Mouse (Mus musculus): ENCODE results near the gene Bmt2. TPM values are rescaled to one million over a fixed set of nuclear protein-coding genes. Genes with fewer than 3 reads are reported as not detected.

The Bmt2 gene
- total RNA-seq, 1 experiment from 2014 or later: 42.7 TPM

GRCm38 (mm10) chr6:13632571-13632970 lies 45.2 kb downstream of the Bmt2 start:
- ATAC-seq (ENCODE audit: extremely low read depth, insufficient number of reproducible peaks, low FRiP score, poor library complexity, severe bottlenecking): no peak

GRCm38 (mm10) chr6:13630607-13631006 lies 47.2 kb downstream of the Bmt2 start:
- no peak for ATAC-seq (ENCODE audit: extremely low read depth, insufficient number of reproducible peaks, low FRiP score, poor library complexity, severe bottlenecking)

DNA sequence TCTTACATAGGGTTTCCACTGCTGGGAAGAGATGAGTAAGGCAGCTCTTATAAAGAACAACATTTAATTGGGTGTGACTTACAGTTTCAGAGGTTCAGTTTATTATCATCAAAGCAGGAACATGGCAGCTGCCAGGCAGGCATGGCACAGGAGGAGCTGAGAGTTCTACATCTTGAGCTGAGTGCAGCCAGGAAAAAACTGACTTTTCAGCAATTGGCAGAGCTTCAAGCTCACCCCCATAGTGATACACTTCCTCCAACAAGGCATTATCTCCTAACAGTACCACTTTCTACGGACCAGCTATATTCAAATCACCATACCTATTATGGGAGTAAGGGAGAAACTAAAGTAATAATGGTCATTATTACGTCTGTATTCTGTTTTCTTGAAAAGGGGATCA lies 58.1 kb downstream of the Bmt2 start:
- no peak for ATAC-seq (ENCODE audit: extremely low read depth, insufficient number of reproducible peaks, low FRiP score, poor library complexity, severe bottlenecking)

DNA sequence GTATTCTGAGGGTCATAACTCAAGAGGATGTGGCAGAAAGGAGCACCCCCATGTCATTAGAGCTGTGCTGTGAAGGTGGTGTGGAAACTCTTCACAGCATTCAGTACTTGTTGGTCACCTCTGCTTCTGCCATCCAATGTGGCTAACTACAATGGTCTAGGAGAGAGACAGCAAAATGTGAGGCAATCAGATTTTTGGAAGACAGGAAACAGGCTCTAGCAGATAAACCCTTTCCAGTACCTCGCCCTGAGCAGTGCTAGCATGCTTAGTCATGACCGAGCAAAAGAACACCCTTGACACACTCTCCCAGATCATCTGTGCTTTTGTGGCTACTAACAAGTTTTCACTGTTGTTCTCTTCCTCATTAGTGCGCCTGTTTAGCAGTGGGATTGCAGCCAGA lies 60.7 kb downstream of the Bmt2 start:
- no peak for ATAC-seq (ENCODE audit: extremely low read depth, insufficient number of reproducible peaks, low FRiP score, poor library complexity, severe bottlenecking)

GRCm38 (mm10) chr6:13614568-13614967 lies 63.2 kb downstream of the Bmt2 start:
- no peak for ATAC-seq (ENCODE audit: extremely low read depth, insufficient number of reproducible peaks, low FRiP score, poor library complexity, severe bottlenecking)

DNA sequence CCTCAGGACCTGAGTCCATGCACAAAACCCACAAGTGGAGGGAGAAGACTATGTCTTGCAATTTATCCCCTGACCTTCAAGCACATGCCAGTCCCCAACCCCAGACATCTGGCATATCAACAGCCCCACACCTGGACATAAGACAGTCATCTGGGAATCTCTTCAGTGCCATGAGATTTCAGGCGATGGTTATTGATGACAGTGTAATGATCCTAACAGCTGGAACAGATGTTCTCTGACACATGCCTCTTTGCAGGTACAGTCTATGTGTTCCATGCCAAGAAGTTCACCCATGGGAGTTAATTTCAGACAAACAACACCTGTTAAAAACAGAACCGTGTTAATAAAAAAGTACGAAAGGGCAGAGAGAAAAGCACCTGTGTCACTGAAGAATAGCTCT lies 64.1 kb downstream of the Bmt2 start:
- ATAC-seq (ENCODE audit: extremely low read depth, insufficient number of reproducible peaks, low FRiP score, poor library complexity, severe bottlenecking): no peak

GRCm38 (mm10) chr6:13610869-13611268 lies 66.9 kb downstream of the Bmt2 start:
- peak; percentile 31; the same call in 1 of the 2 replicates for ATAC-seq (ENCODE audit: extremely low read depth, insufficient number of reproducible peaks, low FRiP score, poor library complexity, severe bottlenecking)

DNA sequence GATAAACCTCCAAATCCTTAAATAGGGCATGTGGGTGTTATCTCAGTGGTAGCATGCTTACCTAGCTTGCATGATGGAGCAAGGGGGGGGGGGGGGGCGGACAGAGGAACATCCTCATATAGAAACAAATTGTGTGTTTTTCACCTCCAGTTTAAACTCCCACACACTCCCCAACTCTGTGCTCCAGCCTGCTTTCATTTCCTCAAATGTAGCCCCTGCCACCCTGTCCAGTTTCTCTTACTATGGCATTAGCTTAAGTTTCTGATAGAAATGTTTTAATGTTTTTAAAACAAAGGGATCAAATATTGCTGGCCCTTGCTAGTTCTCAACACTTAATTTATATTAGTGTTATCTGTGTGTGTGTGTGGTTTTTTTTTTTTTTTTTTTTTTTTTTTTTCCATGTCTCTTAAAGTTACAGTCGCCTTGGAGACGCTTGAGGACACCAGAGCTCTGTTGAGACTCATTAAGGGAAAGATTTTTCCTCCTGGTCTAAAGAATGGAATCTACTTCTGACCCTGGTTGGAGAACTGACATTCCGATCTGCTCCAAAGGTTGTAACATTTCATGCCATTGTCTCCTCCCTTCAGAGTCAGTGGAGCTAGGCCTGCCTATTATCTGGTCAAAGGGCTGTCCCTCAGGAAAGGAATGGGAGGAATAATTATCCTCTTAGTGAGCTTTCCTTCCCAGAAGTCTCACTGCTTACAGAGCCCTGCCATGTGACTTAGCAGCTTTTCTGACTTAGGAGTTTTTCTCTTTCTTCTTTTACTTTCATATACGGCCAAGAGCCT lies 68.2 kb downstream of the Bmt2 start:
- peak; percentile 37; the same call in 1 of the 2 replicates for ATAC-seq (ENCODE audit: extremely low read depth, insufficient number of reproducible peaks, low FRiP score, poor library complexity, severe bottlenecking)

GRCm38 (mm10) chr6:13607621-13608493 lies 69.9 kb downstream of the Bmt2 start, which contains the start of gene Tmem168:
Gene Tmem168 (minus strand): TSS chr6:13608100.
- ATAC-seq (ENCODE audit: extremely low read depth, insufficient number of reproducible peaks, low FRiP score, poor library complexity, severe bottlenecking): peak; percentile 91

DNA sequence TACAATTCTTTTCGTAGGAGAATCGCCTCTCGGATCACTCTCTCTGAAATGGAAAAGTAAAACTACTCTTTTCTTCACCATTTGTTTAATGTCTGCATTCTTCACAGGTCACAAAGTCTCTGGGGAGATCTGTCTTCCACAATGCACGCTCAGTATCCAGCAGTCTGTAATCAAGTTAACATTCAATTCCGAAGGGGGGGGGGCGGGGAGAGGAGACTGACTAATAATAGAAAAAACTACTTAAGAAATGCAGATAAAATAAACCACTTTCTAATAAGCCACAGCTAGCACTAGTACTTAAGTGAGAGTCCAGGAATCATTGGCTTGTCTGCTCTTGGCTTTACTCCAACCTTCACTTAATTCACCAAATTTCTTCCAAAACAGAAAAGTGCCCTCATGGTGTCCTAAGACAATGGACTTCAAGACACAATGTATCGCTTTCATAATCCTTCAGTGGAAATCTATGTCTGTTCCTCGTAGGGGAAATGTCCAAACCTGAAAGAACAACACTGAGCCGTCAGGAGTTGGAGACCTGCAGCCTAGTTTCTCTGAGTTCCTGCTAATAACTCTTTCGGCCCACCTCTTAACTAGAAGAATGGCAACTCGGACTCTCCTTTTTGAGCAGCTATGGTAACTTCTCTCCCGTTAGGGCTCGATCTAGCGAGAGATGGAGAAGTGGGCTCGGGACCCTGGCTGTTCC lies 70.7 kb downstream of the Bmt2 start:
- no peak for ATAC-seq (ENCODE audit: extremely low read depth, insufficient number of reproducible peaks, low FRiP score, poor library complexity, severe bottlenecking)

- ATAC-seq (ENCODE audit: extremely low read depth, insufficient number of reproducible peaks, low FRiP score, poor library complexity, severe bottlenecking): no peak
Observed at GRCm38 (mm10) chr6:13606394-13606793, 71.4 kb downstream of the Bmt2 start.

DNA sequence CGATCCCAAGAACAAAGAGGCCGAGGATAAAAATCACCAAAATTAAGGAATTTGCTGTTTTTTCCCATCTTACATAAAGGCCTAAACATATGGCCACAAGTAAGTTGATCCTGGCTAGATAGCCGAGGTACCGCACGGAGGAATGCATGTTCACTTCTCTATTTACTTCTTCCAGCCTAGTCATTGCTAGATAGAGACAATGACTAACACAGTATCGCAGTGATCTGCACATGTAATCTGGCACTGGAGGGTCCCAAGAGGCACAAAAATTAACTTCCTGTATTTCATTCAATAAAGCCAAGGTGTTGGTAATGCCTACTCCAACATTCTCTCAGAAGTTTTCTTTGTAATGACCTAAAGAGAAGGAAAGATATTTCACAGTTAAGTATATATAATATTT lies 74.6 kb downstream of the Bmt2 start:
- ATAC-seq (ENCODE audit: extremely low read depth, insufficient number of reproducible peaks, low FRiP score, poor library complexity, severe bottlenecking): no peak

DNA sequence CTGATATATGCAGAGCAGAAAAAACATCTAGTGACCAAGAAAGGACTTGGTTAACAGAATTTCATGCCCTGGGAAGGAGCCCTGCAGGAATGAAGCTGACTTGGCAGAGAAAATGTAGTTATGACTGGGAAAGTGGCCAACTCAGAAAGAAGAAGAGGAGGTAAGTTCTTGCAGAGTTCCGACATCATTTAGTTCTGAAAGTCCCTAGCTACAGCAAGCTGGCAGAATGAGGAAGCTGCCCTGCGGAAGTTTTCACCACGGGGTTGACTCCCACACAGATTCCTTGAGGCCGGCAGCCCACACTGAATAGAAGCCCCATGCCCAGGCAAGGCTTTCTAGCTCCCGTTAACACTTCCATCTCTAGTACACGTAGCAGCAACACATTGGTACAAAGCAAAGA lies 76.2 kb downstream of the Bmt2 start:
- ATAC-seq (ENCODE audit: extremely low read depth, insufficient number of reproducible peaks, low FRiP score, poor library complexity, severe bottlenecking): peak; percentile 98

- no peak for ATAC-seq (ENCODE audit: extremely low read depth, insufficient number of reproducible peaks, low FRiP score, poor library complexity, severe bottlenecking)
Observed at GRCm38 (mm10) chr6:13598239-13598923, 79.4 kb downstream of the Bmt2 start.

DNA sequence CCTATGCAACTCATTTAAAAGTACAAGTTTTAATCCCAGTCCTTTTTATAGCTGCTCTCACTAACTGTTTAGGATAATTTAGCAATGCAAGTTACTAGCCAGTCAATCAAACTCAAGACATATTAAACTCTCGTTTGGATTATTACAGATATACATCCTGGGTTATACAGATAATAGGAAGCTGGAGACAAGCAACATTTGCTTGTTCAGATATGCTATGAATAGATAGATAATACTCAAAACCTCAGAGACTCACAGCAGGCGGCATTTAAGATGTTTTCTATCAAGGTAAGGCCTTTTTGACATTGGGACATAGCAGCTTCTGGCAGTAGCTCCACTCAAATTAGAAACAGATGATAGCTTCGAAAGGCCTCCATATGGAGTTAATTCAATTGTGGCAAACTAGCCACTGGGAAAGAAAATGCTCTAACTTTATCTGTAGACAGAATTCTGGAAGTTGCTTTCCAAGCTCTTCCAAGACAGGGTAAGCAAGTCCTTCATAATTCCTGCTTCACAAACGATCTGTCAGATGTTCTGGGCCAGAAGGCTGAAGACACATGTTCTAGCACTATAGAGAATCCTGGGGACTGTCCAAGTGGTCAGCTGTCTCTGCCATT lies 84.9 kb downstream of the Bmt2 start:
- ATAC-seq (ENCODE audit: extremely low read depth, insufficient number of reproducible peaks, low FRiP score, poor library complexity, severe bottlenecking): no peak

DNA sequence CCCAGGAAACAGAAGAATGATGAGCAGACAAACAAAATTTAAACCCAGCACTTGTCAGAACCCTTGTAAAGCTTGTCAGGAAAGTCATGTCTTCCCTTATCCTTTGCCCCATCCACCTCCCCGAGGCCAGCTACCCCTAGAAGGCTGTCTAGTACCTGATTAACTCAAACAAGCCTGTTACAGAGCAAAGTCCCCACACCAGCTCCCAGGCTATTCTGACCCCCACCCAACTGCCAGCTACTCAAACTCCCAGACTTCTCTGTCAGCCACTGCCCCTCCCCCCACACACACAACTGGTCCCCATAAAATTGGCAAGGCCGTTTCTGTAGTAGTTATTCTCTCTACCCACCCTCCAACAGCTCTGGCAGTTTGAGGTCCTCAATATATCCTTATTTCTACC lies 91.2 kb downstream of the Bmt2 start:
- no peak for ATAC-seq (ENCODE audit: extremely low read depth, insufficient number of reproducible peaks, low FRiP score, poor library complexity, severe bottlenecking)

DNA sequence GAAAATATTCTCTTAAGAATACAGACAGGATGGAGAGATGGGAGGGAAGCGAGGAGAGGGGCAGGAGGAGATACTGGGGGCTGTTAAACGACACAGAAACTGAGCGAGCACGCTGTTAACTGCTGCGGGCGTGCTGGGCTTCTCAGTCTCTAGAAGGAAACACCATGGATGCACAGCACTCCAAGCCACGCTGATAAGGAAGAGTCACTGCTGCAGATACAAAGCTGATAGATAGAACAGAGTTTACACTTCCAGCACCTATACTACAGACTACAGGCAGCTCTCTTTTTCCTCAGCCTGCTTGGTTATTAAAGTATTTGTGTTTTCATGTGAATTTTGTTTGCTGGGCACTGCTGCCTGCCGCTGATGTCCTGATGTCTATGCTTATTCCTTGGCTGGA lies 91.6 kb downstream of the Bmt2 start:
- no peak for ATAC-seq (ENCODE audit: extremely low read depth, insufficient number of reproducible peaks, low FRiP score, poor library complexity, severe bottlenecking)

- ATAC-seq (ENCODE audit: extremely low read depth, insufficient number of reproducible peaks, low FRiP score, poor library complexity, severe bottlenecking): no peak
Observed at GRCm38 (mm10) chr6:13584788-13585187, 93.0 kb downstream of the Bmt2 start.
